Comparison of ENCODE assay signal across 8 mouse cellular contexts in genomic region chr11:51819964-51820363, GRCm38 (mm10). TPM values are rescaled to one million over a fixed set of nuclear protein-coding genes. Genes with fewer than 3 reads are reported as not detected.
DNase-seq lines count a peak whose midpoint lies in the region; ATAC-seq and TF ChIP-seq lines count a peak whose summit lies in the region.

No protein-coding gene starts in this region.

- peak; percentile 42; the same call in 1 of the 2 replicates for TF ChIP-seq CTCF in brain, embryonic 14.5 days (IDR thresholded peaks at IDR 0.05; ENCODE audit: borderline replicate concordance, extremely low read depth, insufficient read depth, insufficient read length)

- H3K4me1 ChIP-seq in midbrain, embryonic 10.5 days, result peaks cover 32% of the 10 kb centered on the region
- peaks cover 9% of the 10 kb centered on the region; the same call in 1 of the 2 replicates for H3K4me1 ChIP-seq in midbrain, embryonic 11.5 days (ENCODE audit: control insufficient read depth, insufficient read depth, low read length)

- H3K9ac ChIP-seq in midbrain, embryonic 11.5 days (ENCODE audit: low read length), result no peak overlapping the region

- DNase-seq in cerebellum, adult 11-12 months, result peak; percentile 52
- DNase-seq in midbrain, embryonic 10.5 days (ENCODE audit: low spot score), result peak; percentile 35
- DNase-seq in midbrain, embryonic 11.5 days (ENCODE audit: low spot score, missing footprints), result no peak
- peak; percentile 25 for DNase-seq in brain, embryonic 14.5 days (ENCODE audit: low read depth)
- peak; percentile 62 to 69 for DNase-seq in heart, postnatal 36 days
- peak; percentile 58 for DNase-seq in skeletal muscle tissue, adult 2 months (ENCODE audit: low read depth, low spot score)
- no peak for DNase-seq in left cerebral cortex, adult 8-10 months (ENCODE audit: low spot score in 2 of 2)

- WGBS in midbrain, embryonic 10.5 days, result 76% methylated on average over 3 of the region's 3 CpGs
- WGBS in midbrain, embryonic 11.5 days, result 74% methylated on average over 3 of the region's 3 CpGs

- H3K36me3 ChIP-seq in midbrain, embryonic 10.5 days, result 0 out of 2 replicates have a peak, but pooled peaks cover 2% of the 10 kb centered on the region
- H3K36me3 ChIP-seq in midbrain, embryonic 11.5 days (ENCODE audit: control insufficient read depth, insufficient read depth, low read length), result no peaks in the 10 kb centered on the region

- no peak for TF ChIP-seq POLR2A in brain, embryonic 14.5 days (IDR thresholded peaks at IDR 0.05; ENCODE audit: borderline replicate concordance, extremely low read depth, insufficient read depth, insufficient read length, poor library complexity, severe bottlenecking)

- no peak overlapping the region for H3K4me3 ChIP-seq in midbrain, embryonic 10.5 days
- H3K4me3 ChIP-seq in midbrain, embryonic 11.5 days (ENCODE audit: low read depth, low read length), result no peak overlapping the region

- H3K27me3 ChIP-seq in midbrain, embryonic 10.5 days (ENCODE audit: low read depth, poor library complexity, severe bottlenecking), result no peaks in the 10 kb centered on the region
- no peaks in the 10 kb centered on the region for H3K27me3 ChIP-seq in midbrain, embryonic 11.5 days (ENCODE audit: control insufficient read depth, insufficient read depth, low read length)

- H3K9me3 ChIP-seq in midbrain, embryonic 10.5 days (replicated peaks), result no peaks in the 10 kb centered on the region
- no peaks in the 10 kb centered on the region for H3K9me3 ChIP-seq in midbrain, embryonic 11.5 days (ENCODE audit: control insufficient read depth, low read length)

- intact Hi-C loops in heart, postnatal 36 days (cut with DNase I), result loop anchor here (1.0 to 5.0 kb wide), 2 partner anchors 147 to 402 kb away; partner anchors contain the start of gene Cdkn2aipnl

- H3K27ac ChIP-seq in midbrain, embryonic 10.5 days (replicated peaks), result no peak overlapping the region
- no peak overlapping the region for H3K27ac ChIP-seq in midbrain, embryonic 11.5 days (ENCODE audit: low read depth, low read length)

- H3K4me2 ChIP-seq in midbrain, embryonic 11.5 days, result no peak overlapping the region

- ATAC-seq in cerebellum, adult (ENCODE audit: insufficient number of reproducible peaks, low FRiP score, low TSS enrichment), result no peak
- no peak for ATAC-seq in midbrain, embryonic 11.5 days (ENCODE audit: low FRiP score)

RNA-seq across cellular contexts. Expression of gene Jade2, which starts 37.5 kb away (rescaled TPM):
- polyA plus RNA-seq in midbrain, embryonic 10.5 days (2016; fragmentation: Nextera tagmentation; extraction: Ambion mirVana), result 0.41 and 0.47 TPM in 2 replicates
- 0.20 and 0.22 TPM in 2 replicates for polyA plus RNA-seq in midbrain, embryonic 11.5 days (2014; fragmentation: Nextera tagmentation; extraction: Ambion mirVana)
- polyA plus RNA-seq in brain, embryonic 14.5 days (2012; rRNA removed), result 0.93 and 1.1 TPM in 2 replicates
- total RNA-seq in heart, postnatal 36 days (2021), result 10 to 100 TPM in 1 of 2 experiments, 1 to 10 TPM in 1; 9.2 to 11.1 TPM
- 10 to 100 TPM; 53.5 to 60.9 (median 57.6) TPM for total RNA-seq in left cerebral cortex, adult 8-10 months (2022)

RNA-seq across cellular contexts. Expression of gene Sar1b, which starts 56.5 kb away (rescaled TPM):
- 124 and 125 TPM in 2 replicates for polyA plus RNA-seq in midbrain, embryonic 10.5 days (2016; fragmentation: Nextera tagmentation; extraction: Ambion mirVana)
- 128 and 141 TPM in 2 replicates for polyA plus RNA-seq in midbrain, embryonic 11.5 days (2014; fragmentation: Nextera tagmentation; extraction: Ambion mirVana)
- polyA plus RNA-seq in brain, embryonic 14.5 days (2012; rRNA removed), result 91.1 and 97.9 TPM in 2 replicates
- total RNA-seq in heart, postnatal 36 days (2021), result 100 to 1,000 TPM; 127 to 135 TPM
- 10 to 100 TPM; 63.7 to 73.2 (median 67.6) TPM for total RNA-seq in left cerebral cortex, adult 8-10 months (2022)

RNA-seq across cellular contexts. Expression of gene Sec24a, which starts 56.5 kb away (rescaled TPM):
- polyA plus RNA-seq in midbrain, embryonic 10.5 days (2016; fragmentation: Nextera tagmentation; extraction: Ambion mirVana), result 12.9 and 14.8 TPM in 2 replicates
- 13.0 and 14.5 TPM in 2 replicates for polyA plus RNA-seq in midbrain, embryonic 11.5 days (2014; fragmentation: Nextera tagmentation; extraction: Ambion mirVana)
- 8.3 and 13.9 TPM in 2 replicates for polyA plus RNA-seq in brain, embryonic 14.5 days (2012; rRNA removed)
- 10 to 100 TPM; 16.4 to 16.7 TPM for total RNA-seq in heart, postnatal 36 days (2021)
- 10 to 100 TPM; 19.1 to 21.9 (median 19.8) TPM for total RNA-seq in left cerebral cortex, adult 8-10 months (2022)

Comparison
In these comparisons a context has a peak if more than half of its experiments do, and no peak if none do; other contexts are left out.
1. DNase-seq: peak in cerebellum, adult 11-12 months (single experiment), midbrain, embryonic 10.5 days (single experiment), brain, embryonic 14.5 days (single experiment), heart, postnatal 36 days (2 of 2) and skeletal muscle tissue, adult 2 months (single experiment); none in midbrain, embryonic 11.5 days (single experiment) and left cerebral cortex, adult 8-10 months (0 of 2).